Mouse (Mus musculus) liver, postnatal 0 days (tissue): Measurements from ENCODE around the gene Akap8. TPM values are rescaled to one million over a fixed set of nuclear protein-coding genes. Genes with fewer than 3 reads are reported as not detected.
A peak's percentile ranks its signal among the peaks of the same experiment; 100 is the strongest.

ENCODE experiments used
- ATAC-seq: fragments of 200-750 bp; cut with Nextera tagmentation; 2 replicates; pipeline ENCODE4 v1.8.0; 2017; ENCODE audit warnings: mild to moderate bottlenecking, moderate library complexity
- DNase-seq: peaks from one replicate; pipeline ENCODE4 v3.0.0-alpha.2; 2016
- H3K27ac ChIP-seq: fragments of 300-500 bp; sonication (generic); 2 replicates; pipeline ENCODE4 v1.5.1; 2014; ENCODE audit warnings: antibody characterized with exemption, moderate library complexity, mild to moderate bottlenecking, low read depth
- H3K27me3 ChIP-seq: fragments of 300-500 bp; sonication (generic); 2 replicates; pipeline ENCODE4 v1.6.1; 2014; ENCODE audit warnings: low read length, control low read depth, mixed read lengths; ENCODE audit not compliant: insufficient read depth
- H3K36me3 ChIP-seq: fragments of 300-500 bp; sonication (generic); replicated peaks from 2 replicates; pipeline ENCODE4 v1.6.1; 2014; ENCODE audit warnings: mild to moderate bottlenecking, control low read depth, low read length, moderate library complexity, mixed read lengths; ENCODE audit not compliant: insufficient read depth
- H3K4me1 ChIP-seq: fragments of 300-500 bp; sonication (generic); 2 replicates; pipeline ENCODE4 v1.6.1; 2014; ENCODE audit warnings: antibody characterized with exemption, mild to moderate bottlenecking, control low read depth; ENCODE audit not compliant: insufficient read depth
- H3K4me2 ChIP-seq: fragments of 300-500 bp; sonication (generic); 2 replicates; pipeline ENCODE4 v1.6.1; 2014; ENCODE audit warnings: low read depth, mild to moderate bottlenecking, low read length, moderate library complexity, mixed read lengths
- H3K4me3 ChIP-seq: fragments of 300-500 bp; sonication (generic); 2 replicates; pipeline ENCODE4 v1.5.1; 2014; ENCODE audit warnings: low read depth, low read length
- H3K9ac ChIP-seq: fragments of 300-500 bp; sonication (generic); replicated peaks from 2 replicates; pipeline ENCODE4 v1.6.1; 2014; ENCODE audit warnings: mild to moderate bottlenecking, moderate library complexity
- H3K9me3 ChIP-seq: fragments of 300-500 bp; sonication (generic); 2 replicates; pipeline ENCODE4 v1.6.1; 2016; ENCODE audit warnings: mild to moderate bottlenecking, control low read depth, low read length, mixed read lengths
- CTCF ChIP-seq: sonication (generic); IDR thresholded peaks from 2 replicates; pipeline ENCODE4 v1.5.1; 2016; ENCODE audit warnings: antibody characterized with exemption, low read depth
- EP300 ChIP-seq: IDR thresholded peaks from 2 replicates; pipeline ENCODE4 v1.6.1; 2016; ENCODE audit warnings: antibody characterized with exemption, low read depth, mild to moderate bottlenecking
- WGBS: fragments of 180-500 bp; shearing (Covaris S2); extraction: QIAGEN DNeasy Blood & Tissue Kit; methylation state at CpG from one replicate; pipeline ENCODE4 v1.1.7; 2014; ENCODE audit not compliant: insufficient replicate concordance; 5-methylcytosine and 5-hydroxymethylcytosine counted together
- polyA plus RNA-seq: library from polyadenylated mRNA; unstranded; fragments of >200 nt; fragmentation: Nextera tagmentation; extraction: Ambion mirVana; gene quantifications from 2 replicates; pipeline ENCODE4 v1.2.1, GENCODE M21; 2015

Gene Akap8
- polyA plus RNA-seq, 1 experiment from 2014 or later, result 17.3 TPM

DNA sequence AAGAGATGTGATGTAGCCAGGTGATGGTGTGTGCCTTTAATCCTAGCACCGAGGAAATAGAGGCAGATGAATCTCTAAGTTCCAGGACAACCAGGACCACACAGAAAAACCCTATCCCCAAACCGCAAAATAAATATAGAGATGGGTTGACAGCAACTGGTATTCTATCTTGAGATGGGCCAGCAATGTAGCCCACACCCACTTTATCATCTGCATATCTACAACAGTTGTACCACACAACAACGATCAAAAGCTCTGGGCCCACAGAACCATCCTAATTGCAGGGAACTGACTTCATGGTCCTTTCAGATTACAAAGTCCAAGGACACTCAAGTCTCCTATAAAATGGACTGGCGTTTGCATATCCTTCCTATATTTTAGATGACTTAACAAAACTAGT, 13.1 kb downstream of the Akap8 start:
- Histone ChIP-seq H3K4me1 (no peaks in the 10 kb centered on the region), H3K36me3 (peaks cover 88% of the 10 kb centered on the region), H3K9me3 (no peaks in the 10 kb centered on the region), H3K4me2 (no peak overlapping the region), H3K4me3 (no peak overlapping the region), H3K9ac (no peak overlapping the region), H3K27me3 (no peaks in the 10 kb centered on the region), H3K27ac (no peak overlapping the region)
- WGBS, result 62% methylated on average over 4 of the region's 4 CpGs
- no peak for DNase-seq
- no peak for ATAC-seq
- TF ChIP-seq CTCF, result no peak
- no peak for TF ChIP-seq EP300

DNA sequence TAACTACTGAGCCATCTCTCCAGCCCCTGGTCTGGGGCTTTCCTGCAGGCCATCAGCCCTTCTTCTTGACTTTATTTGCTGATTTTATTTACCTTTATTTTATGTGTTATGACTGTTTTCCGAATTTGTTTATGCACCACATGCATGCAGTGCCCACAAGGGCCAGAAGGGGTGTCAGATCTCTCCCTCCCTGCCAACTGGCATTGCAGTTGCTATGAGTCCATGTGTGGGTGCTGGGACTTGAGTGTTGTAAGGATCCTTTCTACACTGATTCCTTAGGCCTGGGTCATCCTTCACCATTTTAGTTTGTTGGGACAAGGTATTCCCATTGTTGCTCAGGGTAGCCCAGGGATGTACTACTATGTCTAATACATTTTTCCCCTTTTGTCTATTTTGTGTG, 22.9 kb downstream of the Akap8 start:
- no peaks in the 10 kb centered on the region for H3K27me3 ChIP-seq
- H3K4me2 ChIP-seq, result no peak overlapping the region
- 85% methylated on average over 1 of the region's 1 CpGs for WGBS
- H3K9me3 ChIP-seq, result no peaks in the 10 kb centered on the region
- ATAC-seq (no peak), DNase-seq (no peak)
- no peak overlapping the region for H3K27ac ChIP-seq
- TF ChIP-seq EP300 (no peak), CTCF (peak; percentile 24; the same call in 1 of the 2 replicates)
- no peaks in the 10 kb centered on the region for H3K4me1 ChIP-seq
- 0 out of 2 replicates have a peak, but pooled peaks cover under 1% of the 10 kb centered on the region for H3K36me3 ChIP-seq
- no peak overlapping the region for H3K4me3 ChIP-seq
- H3K9ac ChIP-seq, result no peak overlapping the region

DNA sequence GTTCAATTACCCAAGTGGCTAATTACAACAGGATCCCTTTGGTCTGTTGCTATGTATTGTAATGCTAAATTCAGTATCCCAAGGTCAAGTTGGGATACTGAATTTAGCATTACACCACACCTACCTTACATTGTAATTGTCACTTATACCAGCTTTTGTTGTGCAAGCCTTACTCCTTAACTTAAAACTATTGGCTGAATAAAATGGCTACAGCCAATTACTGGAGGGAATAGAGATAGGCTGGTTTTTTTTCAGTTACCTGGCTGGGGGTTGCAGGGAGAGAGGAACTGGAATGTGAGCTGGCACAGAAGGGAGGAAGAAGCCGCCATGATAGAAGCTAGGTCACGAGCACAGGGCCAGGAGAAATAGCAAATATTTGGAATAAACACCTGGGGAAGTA, 25.1 kb downstream of the Akap8 start:
- Histone ChIP-seq H3K4me1 (no peaks in the 10 kb centered on the region), H3K36me3 (no peaks in the 10 kb centered on the region), H3K9me3 (no peaks in the 10 kb centered on the region), H3K4me2 (no peak overlapping the region), H3K27me3 (no peaks in the 10 kb centered on the region), H3K4me3 (no peak overlapping the region), H3K9ac (no peak overlapping the region), H3K27ac (no peak overlapping the region)
- no peak for DNase-seq
- WGBS, result 71% methylated on average over 2 of the region's 2 CpGs
- ATAC-seq, result no peak
- no peak for TF ChIP-seq CTCF

DNA sequence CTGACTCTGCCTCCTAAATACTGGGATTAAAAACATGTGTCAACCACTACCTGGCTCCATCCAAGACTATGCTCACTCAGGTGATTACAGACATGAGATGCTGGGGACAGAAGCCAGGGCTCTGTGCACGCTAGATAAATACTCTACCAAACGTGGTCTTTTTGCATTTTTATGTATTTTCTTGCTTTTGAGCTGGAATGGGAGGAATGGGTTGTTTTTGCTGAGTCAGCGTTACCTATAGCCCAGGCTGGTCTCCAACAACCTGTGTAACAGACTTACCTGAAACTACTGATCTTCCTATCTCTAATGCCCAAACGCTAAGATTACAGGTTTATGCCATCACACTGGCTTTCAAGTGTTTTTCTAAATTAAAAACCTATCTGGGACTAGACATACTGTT, 25.9 kb downstream of the Akap8 start:
- no peak overlapping the region for H3K4me2 ChIP-seq
- ATAC-seq, result no peak
- no peak overlapping the region for H3K9ac ChIP-seq
- no peaks in the 10 kb centered on the region for H3K27me3 ChIP-seq
- no peak for DNase-seq
- H3K36me3 ChIP-seq, result no peaks in the 10 kb centered on the region
- no peak overlapping the region for H3K4me3 ChIP-seq
- no peak overlapping the region for H3K27ac ChIP-seq
- H3K4me1 ChIP-seq, result no peaks in the 10 kb centered on the region
- TF ChIP-seq CTCF, result no peak
- TF ChIP-seq EP300, result no peak
- 74% methylated on average over 4 of the region's 4 CpGs for WGBS
- no peaks in the 10 kb centered on the region for H3K9me3 ChIP-seq

DNA sequence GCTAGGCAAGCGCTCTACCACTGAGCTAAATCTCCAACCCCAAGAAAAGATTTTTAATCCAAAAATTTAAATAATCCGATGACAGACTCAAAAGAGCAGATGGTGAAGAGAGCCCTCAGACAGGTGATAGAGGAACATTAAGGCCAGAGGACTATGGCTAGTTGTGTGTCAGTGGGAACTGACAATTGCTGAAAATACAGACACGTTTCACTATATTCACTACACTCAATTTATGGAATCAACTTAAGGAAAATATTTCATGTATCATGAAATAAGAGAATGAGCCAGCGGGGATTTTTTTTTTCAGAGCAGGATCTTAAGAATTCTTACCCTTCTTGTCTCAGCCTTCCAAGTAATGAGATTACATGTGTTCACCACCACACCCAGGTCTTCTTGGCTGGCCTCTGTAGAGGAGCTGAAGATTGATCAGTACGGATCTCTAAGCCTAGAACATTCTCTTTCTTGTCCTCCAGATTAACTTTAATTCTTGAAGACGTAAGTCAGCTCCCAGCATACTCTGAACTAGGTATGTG, 35.8 kb downstream of the Akap8 start:
- no peaks in the 10 kb centered on the region for H3K27me3 ChIP-seq
- ATAC-seq (no peak), DNase-seq (no peak)
- no peaks in the 10 kb centered on the region for H3K9me3 ChIP-seq
- H3K4me1 ChIP-seq, result peaks cover 24% of the 10 kb centered on the region
- H3K36me3 ChIP-seq, result no peaks in the 10 kb centered on the region
- H3K4me2 ChIP-seq, result peak overlapping the region; percentile 72
- TF ChIP-seq EP300, result no peak
- TF ChIP-seq CTCF, result no peak
- peak overlapping the region; percentile 98 for H3K9ac ChIP-seq
- H3K4me3 ChIP-seq, result peak overlapping the region; percentile 99
- 35% methylated on average over 6 of the region's 6 CpGs for WGBS
- H3K27ac ChIP-seq, result peak overlapping the region; percentile 100

DNA sequence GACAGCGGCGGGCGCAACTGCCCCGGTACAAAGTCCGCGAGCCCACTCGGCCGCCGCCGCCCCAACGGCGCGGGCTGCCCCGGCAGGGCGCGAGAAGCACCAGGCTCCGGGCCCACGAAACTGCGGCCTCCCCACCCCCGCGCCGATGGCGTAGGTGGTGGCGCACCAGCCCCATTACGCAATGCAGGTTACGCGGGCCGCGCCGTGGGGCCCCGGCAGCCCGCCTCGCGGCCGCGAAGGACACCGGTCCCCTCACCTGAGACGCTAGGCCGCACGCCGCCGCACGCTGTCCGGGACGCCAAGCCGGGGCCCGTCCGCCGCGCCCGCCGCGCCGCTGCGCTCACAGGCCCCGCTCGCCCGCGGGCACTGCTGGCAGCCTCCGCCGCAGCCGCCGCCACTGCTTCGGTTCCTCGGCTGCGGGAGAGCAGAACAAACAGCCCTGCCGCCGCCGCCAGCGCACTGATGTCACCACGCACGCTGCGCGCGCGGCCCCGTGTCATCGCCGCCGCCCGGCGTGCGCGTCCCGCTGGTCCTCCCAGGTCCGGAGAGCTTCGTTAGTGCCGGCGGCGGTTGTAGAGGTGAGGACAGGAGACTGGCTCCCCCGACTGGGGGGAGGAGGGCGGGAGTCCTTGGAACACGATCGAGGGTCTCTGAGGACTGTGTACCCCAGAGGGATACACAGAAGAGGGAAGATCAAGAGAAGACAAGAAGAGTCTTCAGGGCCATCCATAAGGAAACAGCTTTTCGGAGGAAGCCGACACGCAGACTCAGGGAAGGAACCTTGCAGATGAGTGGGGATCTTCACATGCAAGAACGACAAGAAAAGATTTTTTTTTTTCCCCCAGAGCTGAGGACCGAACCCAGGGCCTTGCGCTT, 36.5 kb downstream of the Akap8 start, which contains the start of gene Brd4:
Gene Brd4 (minus strand): TSS at position 461 of the 876 bp plus-strand sequence.
- Histone ChIP-seq H3K27me3 (no peaks in the 10 kb centered on the region), H3K9me3 (no peaks in the 10 kb centered on the region), H3K4me1 (peaks cover 25% of the 10 kb centered on the region), H3K9ac (peak within 1 kb of the TSS; percentile 98), H3K4me2 (peak within 1 kb of the TSS; percentile 72), H3K36me3 (no peaks in the 10 kb centered on the region), H3K4me3 (peak within 1 kb of the TSS; percentile 99), H3K27ac (peak within 1 kb of the TSS; percentile 100)
- DNase-seq (peak; percentile 95), ATAC-seq (peak; percentile 91)
- WGBS, result under 1% methylated on average over 60 of the region's 100 CpGs
- no peak for TF ChIP-seq EP300
- TF ChIP-seq CTCF, result no peak
